Mouse (Mus musculus): ENCODE data around the gene Gm11009.
"Not testable (repeated sequence)": the region's sequence is repeated elsewhere in the genome, so short reads cannot be mapped to it uniquely, and the experiment has no call there.

The Gm11009 gene

GRCm38 (mm10) chr2:176319394-176319793 is at the start of gene Gm11009:
Gene Gm11009 (minus strand): TSS chr2:176319494.
- not testable (repeated sequence) for DNase-seq (ENCODE audit: low spot score)
